Mouse (Mus musculus) mature B cell (primary cell): ENCODE data around the gene Fgg.

Experiments
- in situ Hi-C: fragments of 300-500 bp; cut with MboI; formaldehyde crosslinking; loops from 2 replicates; pipeline ENCODE4 v1.14.3; 2019

Fgg gene

DNA sequence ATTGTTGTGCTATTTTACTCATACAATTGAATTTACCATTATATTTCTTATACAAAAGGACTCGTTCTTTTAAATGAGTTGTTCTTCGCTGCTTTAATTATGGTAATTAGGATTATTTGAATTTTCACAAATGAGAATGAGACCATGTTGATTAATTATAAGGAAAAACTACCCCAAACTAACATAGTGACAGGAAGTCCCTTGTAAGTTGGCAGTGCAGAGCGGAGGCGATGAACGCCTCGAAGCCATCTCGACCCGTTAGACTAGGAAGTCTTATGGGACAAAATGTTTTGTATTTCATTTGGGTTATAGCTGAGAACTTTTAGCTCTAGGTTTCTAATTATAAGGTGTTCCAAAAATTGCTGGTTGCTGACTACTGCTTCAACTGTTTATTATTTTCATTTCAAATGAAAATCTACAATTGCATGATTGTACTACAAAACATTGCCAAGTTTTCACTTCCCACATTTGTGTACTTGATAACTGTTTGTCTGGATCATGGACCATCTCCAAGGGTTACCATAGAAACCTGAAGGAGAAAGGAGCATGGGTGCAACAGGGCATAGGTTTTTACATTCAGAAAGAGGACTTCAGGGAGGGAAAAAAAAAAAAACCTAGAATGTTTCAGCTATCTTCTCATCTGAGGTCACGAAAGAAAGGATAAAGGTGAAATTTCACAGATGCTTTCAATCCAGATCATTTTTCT lies 20.2 kb downstream of the Fgg start:
- in situ Hi-C loops = no loop called here

GRCm38 (mm10) chr3:83030331-83030730 lies 22.8 kb downstream of the Fgg start:
- in situ Hi-C loops = no loop called here

DNA sequence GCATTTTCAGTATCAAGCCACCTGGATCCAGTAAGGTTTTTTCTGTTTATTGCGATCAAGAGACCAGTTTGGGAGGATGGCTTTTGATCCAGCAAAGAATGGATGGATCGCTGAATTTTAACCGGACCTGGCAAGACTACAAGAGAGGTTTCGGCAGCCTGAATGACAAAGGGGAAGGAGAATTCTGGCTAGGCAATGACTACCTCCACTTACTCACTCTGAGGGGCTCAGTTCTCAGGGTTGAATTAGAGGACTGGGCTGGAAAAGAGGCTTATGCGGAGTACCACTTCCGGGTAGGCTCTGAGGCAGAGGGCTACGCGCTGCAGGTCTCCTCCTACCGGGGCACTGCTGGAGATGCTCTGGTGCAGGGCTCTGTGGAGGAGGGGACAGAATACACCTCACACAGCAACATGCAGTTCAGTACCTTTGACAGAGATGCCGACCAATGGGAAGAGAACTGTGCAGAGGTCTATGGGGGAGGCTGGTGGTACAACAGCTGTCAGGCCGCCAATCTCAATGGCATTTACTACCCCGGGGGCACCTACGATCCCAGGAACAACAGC lies 25.3 kb downstream of the Fgg start:
- in situ Hi-C loops = no loop called here

- in situ Hi-C loops = no loop called here
These were observed 26.3 kb downstream of the Fgg start for GRCm38 (mm10) chr3:83033801-83034200.

GRCm38 (mm10) chr3:83038865-83039264 lies 31.3 kb downstream of the Fgg start:
- in situ Hi-C loops = no loop called here

- in situ Hi-C loops = no loop called here
These were observed 32.1 kb downstream of the Fgg start for GRCm38 (mm10) chr3:83039666-83040065.

- in situ Hi-C loops = no loop called here
These were observed 34.9 kb downstream of the Fgg start for GRCm38 (mm10) chr3:83042451-83042850.

GRCm38 (mm10) chr3:83046649-83047048 lies 39.1 kb downstream of the Fgg start:
- in situ Hi-C loops = no loop called here

DNA sequence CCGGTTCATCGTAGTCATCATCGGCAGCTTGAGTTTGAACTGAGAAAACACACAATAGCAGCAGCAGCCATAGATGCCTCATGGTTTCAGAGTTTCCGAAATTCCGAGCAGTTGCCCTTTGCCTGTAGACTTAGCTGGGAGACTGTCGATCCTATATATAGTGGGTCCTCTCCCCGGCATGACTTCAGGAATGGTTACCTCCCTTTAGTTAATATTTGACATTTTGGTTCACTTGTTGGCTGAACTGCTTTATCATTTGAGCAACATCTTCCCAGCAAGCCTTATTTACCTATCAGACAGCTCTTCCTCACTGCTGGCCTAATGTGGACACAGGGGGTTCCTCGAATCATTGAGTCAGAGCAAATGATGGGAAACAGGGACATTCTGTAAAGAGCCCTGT lies 42.2 kb downstream of the Fgg start, which contains the start of gene Fgb:
TSS of gene Fgb (minus strand) at position 184 of the 400 bp plus-strand sequence.
- in situ Hi-C loops = loop anchor here (25.0 kb wide), 1 partner anchor 687 kb away; the partner anchor contains the start of gene Map9

GRCm38 (mm10) chr3:83050661-83051060 lies 43.1 kb downstream of the Fgg start:
- in situ Hi-C loops = loop anchor here (25.0 kb wide), 1 partner anchor 688 kb away; the partner anchor contains the start of gene Map9

DNA sequence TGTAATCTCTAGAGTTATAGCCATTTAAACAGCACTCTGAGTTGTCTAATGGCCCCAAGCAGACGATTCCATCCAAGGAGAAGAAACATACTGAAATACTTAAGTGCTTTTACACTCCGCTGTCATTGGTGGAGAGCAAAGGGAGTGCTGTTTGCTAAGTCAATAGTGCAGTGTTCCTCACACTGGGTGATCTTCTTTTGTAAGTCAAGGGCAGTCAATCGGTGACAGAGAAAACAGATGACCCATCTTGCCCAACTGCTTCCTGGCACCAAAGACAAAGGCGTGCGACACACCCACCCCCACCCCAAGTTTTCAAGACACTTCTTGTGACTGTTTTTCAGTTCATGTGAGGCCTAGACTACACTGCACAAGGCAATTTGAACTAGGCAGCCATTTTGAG lies 44.6 kb downstream of the Fgg start:
- in situ Hi-C loops = loop anchor here (25.0 kb wide), 1 partner anchor 690 kb away; the partner anchor contains the start of gene Map9

DNA sequence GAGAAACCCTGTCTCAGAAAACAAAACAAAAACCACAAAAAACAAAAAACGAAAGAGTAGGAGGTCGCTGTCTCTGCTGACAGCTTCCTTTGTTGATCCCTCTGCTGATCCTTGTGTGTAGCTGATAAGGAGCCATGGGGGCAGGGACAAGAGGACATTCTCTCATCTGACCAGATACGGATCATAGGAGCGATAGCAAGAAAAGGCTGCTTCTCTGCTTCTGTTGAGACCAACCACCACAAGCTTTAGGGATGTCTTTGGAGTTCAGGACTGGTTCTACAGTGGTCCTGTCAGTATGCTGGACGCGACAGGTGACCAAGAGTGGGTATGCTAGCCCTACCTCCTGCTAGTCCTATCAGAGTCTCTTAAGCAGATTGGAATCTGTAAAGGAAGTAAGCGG lies 45.6 kb downstream of the Fgg start:
- in situ Hi-C loops = loop anchor here (25.0 kb wide), 1 partner anchor 691 kb away; the partner anchor contains the start of gene Map9

- in situ Hi-C loops = loop anchor here (25.0 kb wide), 1 partner anchor 691 kb away; the partner anchor contains the start of gene Map9
These were observed 46.2 kb downstream of the Fgg start for GRCm38 (mm10) chr3:83053758-83054157.

DNA sequence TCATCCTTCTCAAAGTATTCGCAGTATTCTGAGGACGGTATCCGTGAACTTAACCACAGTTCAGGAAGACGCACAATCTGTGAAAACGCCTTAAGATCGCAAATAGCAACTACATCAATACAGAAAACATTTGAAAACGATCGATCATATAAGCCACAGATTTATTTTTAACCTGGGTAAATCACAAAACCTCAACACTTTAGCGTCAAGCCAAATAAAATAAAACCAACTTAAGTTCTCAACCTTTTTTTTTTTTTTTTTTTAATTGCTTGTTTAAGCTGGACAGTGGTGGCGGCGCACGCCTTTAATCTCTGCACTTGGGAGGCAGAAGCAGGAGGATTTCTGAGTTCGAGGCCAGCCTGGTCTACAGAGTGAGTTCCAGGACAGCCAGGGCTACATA lies 47.2 kb downstream of the Fgg start:
- in situ Hi-C loops = loop anchor here (25.0 kb wide), 1 partner anchor 692 kb away; the partner anchor contains the start of gene Map9

DNA sequence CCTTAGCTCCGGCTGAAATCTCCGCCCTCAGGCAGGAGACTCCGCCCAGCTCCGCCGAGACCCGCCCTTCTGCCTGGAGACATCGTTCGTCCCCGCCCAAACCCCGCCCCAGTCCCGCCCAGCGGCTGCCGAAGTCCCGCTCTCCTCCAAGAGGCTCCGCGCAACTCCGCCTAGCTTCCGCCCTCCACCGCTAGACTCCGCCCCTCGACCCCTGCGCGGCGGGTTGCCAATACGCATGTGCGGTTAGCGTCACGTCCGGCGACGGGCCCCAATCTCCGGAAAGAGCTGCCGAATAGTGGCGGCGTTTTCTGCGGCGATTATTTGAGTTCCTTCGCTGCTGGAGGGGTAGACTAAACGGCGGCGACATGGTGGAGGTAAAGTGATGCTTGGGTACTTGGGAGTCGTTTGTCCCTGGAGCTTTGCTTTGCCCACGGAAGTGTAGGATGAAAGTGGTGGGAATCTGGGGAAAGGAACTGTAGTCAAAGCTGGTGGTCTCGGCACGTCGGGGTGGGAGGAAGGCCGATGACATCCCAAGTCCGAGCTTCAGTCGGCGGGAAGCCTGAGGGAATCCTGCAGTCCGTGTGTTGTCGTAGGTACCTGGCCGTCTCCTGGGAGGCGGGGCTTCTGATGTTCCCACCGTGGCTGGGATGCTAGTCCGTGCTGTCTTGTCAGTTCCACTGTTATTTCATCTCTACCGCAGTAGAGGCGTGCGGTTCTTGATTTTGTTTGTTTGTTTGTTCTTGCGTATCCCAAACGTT lies 47.9 kb downstream of the Fgg start, which contains the start of gene Plrg1:
TSS of gene Plrg1 (plus strand) at position 242 of the 758 bp plus-strand sequence.
- in situ Hi-C loops = loop anchor here (25.0 kb wide), 1 partner anchor 693 kb away; the partner anchor contains the start of gene Map9

- in situ Hi-C loops = loop anchor here (25.0 kb wide), 1 partner anchor 695 kb away; the partner anchor contains the start of gene Map9
These were observed 49.5 kb downstream of the Fgg start for GRCm38 (mm10) chr3:83057046-83057445.
